Mouse (Mus musculus) Patski (cell line): ENCODE measurements at regions not wholly inside any gene's neighbourhood (a gene's known extent, or its start where the extent isn't known, plus 50 kb on each side); places are given as distances from the start of the nearest gene placed in this dataset.
A peak's percentile ranks its signal among the peaks of the same experiment; 100 is the strongest.

ENCODE experiments used
- ATAC-seq: fragments of 100-300 bp; one replicate; pipeline ENCODE4 v1.8.0; 2021
- CTCF ChIA-PET: fragments of 350-600 bp; sonication (Branson Sonifier 250); formaldehyde crosslinking; loops from one replicate; lab custom pipeline; 2022; ENCODE audit warnings: inconsistent platforms; lab: Charles Lee
- POLR2A ChIA-PET: fragments of 350-600 bp; sonication (Branson Sonifier 250); formaldehyde crosslinking; loops from one replicate; lab custom pipeline; 2022; ENCODE audit warnings: antibody characterized with exemption, inconsistent platforms; lab: Charles Lee
- DNase-seq: peaks from one replicate; pipeline ENCODE4 v3.0.0-alpha.2; 2011; ENCODE audit warnings: low read depth, low spot score
- H3K27me3 ChIP-seq: fragments of 371-371 bp; one replicate; pipeline ENCODE4 v1.5.1; 2021
- CTCF ChIP-seq: fragments of 100-300 bp; IDR thresholded peaks from one replicate; pipeline ENCODE4 v1.5.1; 2021
- in situ Hi-C: fragments of 300-500 bp; cut with MboI; formaldehyde crosslinking; loops from 3 replicates; pipeline ENCODE4 v1.11.1; 2018; ENCODE audit warnings: low pct_unique_long_range_greater_than_20kb, mixed read lengths

DNA sequence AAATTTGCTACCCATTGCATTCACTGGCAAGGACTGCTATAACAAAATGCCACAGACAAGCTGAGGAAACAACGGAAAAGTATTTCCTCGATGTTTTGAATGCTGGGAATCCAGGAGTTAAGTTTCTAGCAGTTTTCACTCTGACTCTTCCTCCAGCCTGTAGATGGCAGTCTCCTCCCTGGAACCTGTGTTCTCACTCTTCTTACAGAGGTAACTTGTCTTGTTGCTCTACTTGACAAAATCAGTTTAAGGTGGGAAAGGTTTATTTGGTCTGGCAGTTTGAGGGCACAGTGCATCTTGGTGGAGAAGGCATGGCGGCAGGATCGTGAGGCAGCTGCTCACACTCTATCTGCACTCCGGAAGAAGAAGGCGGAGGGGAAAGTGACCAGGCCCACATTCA is 181.3 kb upstream of the Nckap5 start:
- no peak for ATAC-seq
- POLR2A ChIA-PET = no interaction called here
- CTCF ChIA-PET = interaction anchor here (1.1 to 1.2 kb wide), 2 partner anchors 17 to 471 kb away, joined by 3 read pairs; no protein-coding TSS in a partner anchor
- TF ChIP-seq CTCF = peak; percentile 71
- H3K27me3 ChIP-seq = peaks cover 4% of the 10 kb centered on the region
- DNase-seq = no peak
- in situ Hi-C loops = loop anchor here (10.0 kb wide), 3 partner anchors 193 to 473 kb away; partner anchors contain the start of gene Mgat5

- DNase-seq (no peak), ATAC-seq (no peak)
- TF ChIP-seq CTCF = no peak
- peaks cover 8% of the 10 kb centered on the region for H3K27me3 ChIP-seq
- ChIA-PET CTCF (no interaction called here), POLR2A (no interaction called here)
- in situ Hi-C loops = loop anchor here (10.0 kb wide), 3 partner anchors 195 to 475 kb away; partner anchors contain the start of gene Mgat5
Observed at GRCm38 (mm10) chr1:127009699-127010098, 179.1 kb upstream of the Nckap5 start.

GRCm38 (mm10) chr1:127001700-127002099 is 171.1 kb upstream of the Nckap5 start:
- DNase-seq (peak; percentile 10), ATAC-seq (no peak)
- no peak for TF ChIP-seq CTCF

DNA sequence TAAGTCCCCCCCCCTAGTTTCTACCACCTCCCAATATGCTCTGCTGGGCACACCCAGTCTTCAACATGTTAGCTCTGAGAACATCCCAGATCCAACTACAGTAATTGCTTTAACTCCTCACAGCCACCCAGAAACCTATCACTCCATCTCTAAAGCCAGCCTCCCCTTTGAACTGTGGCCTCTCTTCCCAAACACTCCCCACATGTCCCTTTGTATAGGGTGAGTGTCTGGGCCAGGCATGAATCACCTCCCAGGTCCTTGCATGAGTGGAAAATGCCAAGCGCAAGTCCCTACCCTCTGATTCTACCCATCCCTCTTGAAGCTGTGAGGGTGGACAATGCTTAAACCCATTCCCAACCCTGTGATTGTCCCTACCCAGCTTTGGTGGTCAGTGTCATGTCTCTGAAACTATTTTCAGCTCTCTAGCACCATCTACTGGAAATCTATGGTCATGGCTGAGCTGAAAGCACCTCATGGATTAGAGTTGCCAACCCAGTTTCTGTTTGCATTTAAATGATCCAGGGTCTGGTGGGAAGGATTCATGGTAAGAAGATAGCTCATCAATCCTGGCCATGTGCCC is 162.6 kb upstream of the Nckap5 start:
- TF ChIP-seq CTCF = peak; percentile 76
- in situ Hi-C loops = no loop called here
- POLR2A ChIA-PET = no interaction called here
- CTCF ChIA-PET = interaction anchor here (0.6 to 1.9 kb wide), 10 partner anchors 9 to 67 kb away, joined by 3 to 6 read pairs (median 4); no protein-coding TSS in a partner anchor
- peaks cover 4% of the 10 kb centered on the region for H3K27me3 ChIP-seq
- peak; percentile 76 for ATAC-seq
- no peak for DNase-seq

More at GRCm38 (mm10) chr1:127001700-127002099, 171.1 kb upstream of the Nckap5 start:
- CTCF ChIA-PET = interaction anchor here (2.0 kb wide), 1 partner anchor 8 kb away, joined by 5 read pairs; no protein-coding TSS in a partner anchor
- POLR2A ChIA-PET = interaction anchor here (1.5 kb wide), 1 partner anchor 14 kb away, joined by 3 read pairs; no protein-coding TSS in a partner anchor
- in situ Hi-C loops = no loop called here
- peaks cover 12% of the 10 kb centered on the region for H3K27me3 ChIP-seq

DNA sequence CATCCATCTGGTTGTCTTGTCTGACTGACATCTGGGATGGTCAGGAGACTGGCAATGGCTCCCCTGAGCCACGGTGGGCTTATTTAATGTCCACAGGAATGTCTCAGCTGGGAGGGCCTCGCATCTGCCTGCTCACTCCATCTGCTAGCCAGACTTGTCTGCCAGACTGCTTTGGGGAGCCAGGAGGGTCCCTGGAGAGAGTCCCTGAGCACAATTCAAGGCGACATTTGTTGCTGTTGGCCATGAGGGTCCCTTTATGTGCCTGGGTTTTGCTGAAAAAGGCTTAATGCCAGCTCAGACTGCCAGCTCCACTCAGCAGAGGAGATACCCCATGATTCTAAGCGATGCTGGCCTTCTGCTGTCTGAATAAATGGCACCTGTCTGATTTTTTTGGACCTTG is 161.8 kb upstream of the Nckap5 start:
- in situ Hi-C loops = no loop called here
- TF ChIP-seq CTCF = no peak
- DNase-seq (no peak), ATAC-seq (no peak)
- CTCF ChIA-PET = interaction anchor here (1.2 to 1.6 kb wide), 2 partner anchors 9 to 66 kb away, joined by 4 to 5 read pairs; no protein-coding TSS in a partner anchor
- H3K27me3 ChIP-seq = peaks cover 3% of the 10 kb centered on the region
- POLR2A ChIA-PET = no interaction called here

DNA sequence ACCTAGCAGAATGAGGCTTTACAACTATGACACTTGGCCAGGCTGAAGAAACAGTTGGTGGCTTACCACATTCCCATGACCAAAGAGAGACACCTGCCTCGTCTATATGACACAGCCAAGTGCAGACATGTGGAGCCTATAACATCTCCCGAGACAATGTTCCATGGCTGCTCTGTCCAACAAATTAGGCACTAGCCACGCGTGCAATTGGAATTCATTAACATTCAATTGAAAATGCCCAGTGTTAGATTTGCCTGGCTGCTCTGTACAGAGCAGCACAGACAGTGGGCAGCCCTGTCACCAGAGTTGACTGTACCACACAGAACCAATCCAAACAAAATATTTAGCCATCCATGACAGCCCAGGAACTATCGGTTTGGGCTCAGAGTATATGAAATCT is 152.2 kb upstream of the Nckap5 start:
- ChIA-PET POLR2A (no interaction called here), CTCF (interaction anchor here (1.7 kb wide), 1 partner anchor 10 kb away, joined by 5 read pairs; no protein-coding TSS in a partner anchor)
- in situ Hi-C loops = no loop called here
- no peak for ATAC-seq
- DNase-seq = no peak
- H3K27me3 ChIP-seq = peaks cover 11% of the 10 kb centered on the region
- TF ChIP-seq CTCF = no peak

GRCm38 (mm10) chr1:126980311-126980710 is 149.7 kb upstream of the Nckap5 start:
- no peak for ATAC-seq
- no peak for DNase-seq
- TF ChIP-seq CTCF = no peak
- in situ Hi-C loops = no loop called here
- peaks cover 3% of the 10 kb centered on the region for H3K27me3 ChIP-seq
- ChIA-PET POLR2A (no interaction called here), CTCF (no interaction called here)

DNA sequence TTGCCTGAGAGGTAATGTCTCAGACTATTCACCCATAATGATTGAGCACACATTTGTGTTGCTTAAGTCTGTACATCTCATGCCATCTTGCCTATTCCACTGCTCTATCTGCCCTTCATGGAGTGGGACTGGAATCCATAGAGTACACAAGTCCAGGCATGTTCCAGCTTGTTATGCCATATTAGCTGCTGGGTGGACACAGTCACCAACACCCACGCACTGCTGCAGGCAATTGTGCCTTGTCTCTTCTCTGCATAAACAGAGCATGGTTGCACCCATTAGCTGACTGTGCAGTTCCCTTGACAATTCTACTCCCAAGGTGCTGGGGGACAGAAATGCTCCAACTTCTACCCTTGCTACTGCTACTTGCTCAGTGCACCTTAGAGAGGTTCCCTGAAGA is 143.3 kb upstream of the Nckap5 start:
- H3K27me3 ChIP-seq = peaks cover 3% of the 10 kb centered on the region
- in situ Hi-C loops = loop anchor here (25.0 kb wide), 1 partner anchor 1362 kb away; no protein-coding TSS in a partner anchor
- DNase-seq (no peak), ATAC-seq (no peak)
- TF ChIP-seq CTCF = no peak
- CTCF ChIA-PET = no interaction called here
- POLR2A ChIA-PET = no interaction called here

DNA sequence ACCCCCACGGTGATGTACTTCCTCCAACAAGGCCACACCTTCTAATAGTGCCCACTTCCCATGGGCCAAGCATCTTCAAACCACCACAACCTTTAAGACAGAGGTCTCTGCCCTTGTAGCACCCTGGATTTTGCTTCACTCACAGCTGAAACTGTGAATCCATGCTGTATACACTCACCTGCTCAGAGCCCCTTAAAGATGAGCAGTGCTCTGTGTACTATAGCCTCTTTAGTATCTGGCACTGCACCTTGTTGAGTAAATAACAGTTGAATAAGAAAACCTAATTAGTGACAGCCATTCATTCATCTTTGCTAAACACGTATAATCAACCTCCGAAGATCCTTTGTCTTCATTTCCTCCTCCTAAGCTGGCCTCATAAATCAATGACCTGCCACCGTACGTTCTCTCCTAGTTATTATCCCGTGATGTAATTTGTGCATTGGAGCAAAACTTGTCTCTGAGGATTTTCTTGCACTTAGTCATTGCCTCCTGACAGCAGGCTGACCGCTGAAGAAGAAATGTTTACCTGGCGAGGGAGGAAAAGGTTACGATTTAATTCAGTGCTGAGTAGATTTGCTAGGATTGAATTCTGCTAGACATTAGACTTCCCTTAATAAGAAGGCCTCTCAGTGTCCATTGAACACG is 141.3 kb upstream of the Nckap5 start:
- in situ Hi-C loops = loop anchor here (25.0 kb wide), 1 partner anchor 1360 kb away; no protein-coding TSS in a partner anchor
- ChIA-PET POLR2A (no interaction called here), CTCF (no interaction called here)
- peak; percentile 59 for DNase-seq
- no peaks in the 10 kb centered on the region for H3K27me3 ChIP-seq
- ATAC-seq = peak; percentile 61
- TF ChIP-seq CTCF = no peak

DNA sequence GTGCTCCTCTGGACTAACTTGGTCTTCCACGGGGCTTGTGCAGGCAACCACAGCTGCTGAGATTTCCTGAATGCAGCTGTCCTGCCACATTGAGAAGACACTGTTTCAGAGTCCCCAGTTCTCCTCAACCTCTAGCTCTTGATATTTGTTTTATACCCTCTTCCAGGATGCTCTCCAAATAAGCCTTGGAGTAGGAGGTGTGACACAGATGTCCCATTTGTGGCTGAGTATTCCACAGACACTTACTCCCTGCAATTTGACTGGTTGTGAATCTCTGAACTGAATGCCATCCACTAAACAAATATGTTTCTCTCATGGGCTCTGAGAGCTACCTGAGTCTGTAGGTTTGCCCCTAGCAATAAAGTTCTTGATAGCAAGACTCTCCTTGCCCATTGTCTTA is 140.5 kb upstream of the Nckap5 start:
- H3K27me3 ChIP-seq = no peaks in the 10 kb centered on the region
- no peak for TF ChIP-seq CTCF
- no peak for DNase-seq
- ChIA-PET CTCF (no interaction called here), POLR2A (no interaction called here)
- in situ Hi-C loops = loop anchor here (25.0 kb wide), 1 partner anchor 1359 kb away; no protein-coding TSS in a partner anchor
- no peak for ATAC-seq

- ChIA-PET CTCF (no interaction called here), POLR2A (no interaction called here)
- TF ChIP-seq CTCF = peak; percentile 47
- in situ Hi-C loops = loop anchor here (25.0 kb wide), 1 partner anchor 1354 kb away; no protein-coding TSS in a partner anchor
- DNase-seq = no peak
- H3K27me3 ChIP-seq = peaks cover 19% of the 10 kb centered on the region
- no peak for ATAC-seq
Observed at GRCm38 (mm10) chr1:126966394-126966793, 135.8 kb upstream of the Nckap5 start.
